ENCODE assay signal across 8 mouse cellular contexts in the genomic region with DNA sequence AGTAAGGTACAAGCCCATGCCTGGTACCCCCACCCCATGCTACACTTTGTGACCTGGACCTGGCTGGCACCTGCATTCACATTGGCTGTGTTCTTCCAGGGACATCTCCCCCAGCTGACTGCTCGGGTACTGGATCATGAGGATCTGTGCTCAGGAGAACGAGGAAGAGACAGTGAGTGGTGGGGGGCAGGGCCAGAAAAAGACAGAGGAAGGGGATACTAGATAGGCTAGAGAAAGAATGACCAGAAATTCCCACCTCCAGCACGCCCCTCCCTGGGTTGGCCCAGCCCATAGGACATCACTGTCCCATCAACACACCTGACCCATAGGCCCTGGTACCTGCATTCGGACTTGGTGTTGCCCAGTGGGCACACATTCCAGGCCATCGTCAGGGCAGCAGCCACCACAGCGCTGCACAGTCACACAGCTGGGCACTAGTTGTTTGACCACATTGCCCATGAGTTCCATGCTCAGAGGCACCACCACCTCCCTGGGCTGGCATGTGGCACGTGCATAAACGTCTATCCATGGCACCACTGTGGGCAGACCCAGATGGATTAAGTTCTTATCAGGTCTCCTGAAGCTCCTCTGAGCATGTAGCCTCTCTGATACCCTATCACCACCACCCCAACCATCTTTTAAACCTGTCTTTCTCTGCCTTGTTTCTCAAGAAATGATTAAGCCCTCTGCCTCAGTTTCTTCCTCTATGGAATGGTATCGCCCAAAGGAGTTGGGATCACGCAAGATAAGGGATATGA. TPM values are rescaled to one million over a fixed set of nuclear protein-coding genes. Genes with fewer than 3 reads are reported as not detected.
DNase-seq lines count a peak whose midpoint lies in the region; ATAC-seq lines count a peak whose summit lies in the region.

No protein-coding gene starts in this region.

- H3K36me3 ChIP-seq in embryonic facial prominence, embryonic 10.5 days (replicated peaks), result peaks cover 48% of the 10 kb centered on the region
- H3K36me3 ChIP-seq in hindbrain, embryonic 13.5 days, result peaks cover 29% of the 10 kb centered on the region
- H3K36me3 ChIP-seq in midbrain, embryonic 12.5 days, result peaks cover 30% of the 10 kb centered on the region

- H3K27ac ChIP-seq in embryonic facial prominence, embryonic 10.5 days (replicated peaks), result peak overlapping the region; percentile 96
- H3K27ac ChIP-seq in hindbrain, embryonic 13.5 days, result 0 out of 2 replicates have a peak overlapping the region, but pooled peaks have one; percentile 76
- H3K27ac ChIP-seq in midbrain, embryonic 12.5 days (replicated peaks), result no peak overlapping the region

- peak overlapping the region; percentile 82; the same call in 1 of the 2 replicates for H3K9ac ChIP-seq in hindbrain, embryonic 13.5 days
- H3K9ac ChIP-seq in midbrain, embryonic 12.5 days (replicated peaks), result peak overlapping the region; percentile 96; the same call in 1 of the 2 replicates

- peaks cover 31% of the 10 kb centered on the region for H3K4me1 ChIP-seq in embryonic facial prominence, embryonic 10.5 days
- H3K4me1 ChIP-seq in hindbrain, embryonic 13.5 days (replicated peaks), result peaks cover 26% of the 10 kb centered on the region
- peaks cover 25% of the 10 kb centered on the region for H3K4me1 ChIP-seq in midbrain, embryonic 12.5 days

- ATAC-seq in hindbrain, embryonic 13.5 days (ENCODE audit: low FRiP score), result no peak
- ATAC-seq in midbrain, embryonic 12.5 days (ENCODE audit: low FRiP score, low read depth), result no peak

- peak overlapping the region; percentile 95 for H3K4me3 ChIP-seq in embryonic facial prominence, embryonic 10.5 days
- H3K4me3 ChIP-seq in hindbrain, embryonic 13.5 days, result peak overlapping the region; percentile 57; the same call in 1 of the 2 replicates
- H3K4me3 ChIP-seq in midbrain, embryonic 12.5 days, result peak overlapping the region; percentile 89

- peak overlapping the region; percentile 93 for H3K4me2 ChIP-seq in hindbrain, embryonic 13.5 days
- peak overlapping the region; percentile 98 for H3K4me2 ChIP-seq in midbrain, embryonic 12.5 days (replicated peaks)

- no peaks in the 10 kb centered on the region for H3K9me3 ChIP-seq in embryonic facial prominence, embryonic 10.5 days
- H3K9me3 ChIP-seq in hindbrain, embryonic 13.5 days, result no peaks in the 10 kb centered on the region
- H3K9me3 ChIP-seq in midbrain, embryonic 12.5 days, result no peaks in the 10 kb centered on the region

- DNase-seq in kidney, adult 9 months, result peak; percentile 25
- DNase-seq in kidney, adult 11 months, result no peak
- no peak for DNase-seq in embryonic facial prominence, embryonic 10.5 days (ENCODE audit: low spot score)
- no peak for DNase-seq in ovary, postnatal 10 days (ENCODE audit: low spot score)
- DNase-seq in left cerebral cortex, adult 11 months (ENCODE audit: low spot score), result no peak
- DNase-seq in left cerebral cortex, adult 18-20 months (ENCODE audit: low spot score in 2 of 2), result no peak

- no peaks in the 10 kb centered on the region for H3K27me3 ChIP-seq in embryonic facial prominence, embryonic 10.5 days (replicated peaks; ENCODE audit: low read depth, poor library complexity, severe bottlenecking)
- H3K27me3 ChIP-seq in hindbrain, embryonic 13.5 days, result no peaks in the 10 kb centered on the region
- H3K27me3 ChIP-seq in midbrain, embryonic 12.5 days, result no peaks in the 10 kb centered on the region

- 81% methylated on average over 10 of the region's 10 CpGs for WGBS in embryonic facial prominence, embryonic 10.5 days
- WGBS in hindbrain, embryonic 13.5 days, result 84% methylated on average over 10 of the region's 10 CpGs
- 78% methylated on average over 10 of the region's 10 CpGs for WGBS in midbrain, embryonic 12.5 days

RNA-seq across cellular contexts. Expression of a gene that starts 1.3 kb away (rescaled TPM):
- polyA plus RNA-seq in embryonic facial prominence, embryonic 10.5 days (2016; fragmentation: Nextera tagmentation; extraction: Ambion mirVana), result 36.0 and 36.9 TPM in 2 replicates
- 33.5 and 34.9 TPM in 2 replicates for polyA plus RNA-seq in hindbrain, embryonic 13.5 days (2015; fragmentation: Nextera tagmentation; extraction: Ambion mirVana)
- 34.3 and 35.0 TPM in 2 replicates for polyA plus RNA-seq in midbrain, embryonic 12.5 days (2016; fragmentation: Nextera tagmentation; extraction: Ambion mirVana)
- total RNA-seq in left cerebral cortex, adult 18-20 months (2021), result 10 to 100 TPM; 93.3 to 98.7 TPM

RNA-seq across cellular contexts. Expression of a gene that starts 5.8 kb away (rescaled TPM):
- 100.0 and 101 TPM in 2 replicates for polyA plus RNA-seq in embryonic facial prominence, embryonic 10.5 days (2016; fragmentation: Nextera tagmentation; extraction: Ambion mirVana)
- polyA plus RNA-seq in hindbrain, embryonic 13.5 days (2015; fragmentation: Nextera tagmentation; extraction: Ambion mirVana), result 108 and 109 TPM in 2 replicates
- polyA plus RNA-seq in midbrain, embryonic 12.5 days (2016; fragmentation: Nextera tagmentation; extraction: Ambion mirVana), result 80.3 and 83.9 TPM in 2 replicates
- 100 to 1,000 TPM; 106 to 115 TPM for total RNA-seq in left cerebral cortex, adult 18-20 months (2021)

RNA-seq across cellular contexts. Expression of a gene that starts 6.2 kb away (rescaled TPM):
- 18.1 and 18.2 TPM in 2 replicates for polyA plus RNA-seq in embryonic facial prominence, embryonic 10.5 days (2016; fragmentation: Nextera tagmentation; extraction: Ambion mirVana)
- 24.2 and 25.9 TPM in 2 replicates for polyA plus RNA-seq in hindbrain, embryonic 13.5 days (2015; fragmentation: Nextera tagmentation; extraction: Ambion mirVana)
- 21.2 and 23.2 TPM in 2 replicates for polyA plus RNA-seq in midbrain, embryonic 12.5 days (2016; fragmentation: Nextera tagmentation; extraction: Ambion mirVana)
- 10 to 100 TPM; 27.8 to 31.8 TPM for total RNA-seq in left cerebral cortex, adult 18-20 months (2021)

RNA-seq across cellular contexts. Expression of a gene that starts 9.8 kb away (rescaled TPM):
- polyA plus RNA-seq in embryonic facial prominence, embryonic 10.5 days (2016; fragmentation: Nextera tagmentation; extraction: Ambion mirVana), result 20.1 and 20.9 TPM in 2 replicates
- 18.6 and 23.8 TPM in 2 replicates for polyA plus RNA-seq in hindbrain, embryonic 13.5 days (2015; fragmentation: Nextera tagmentation; extraction: Ambion mirVana)
- 18.7 and 19.0 TPM in 2 replicates for polyA plus RNA-seq in midbrain, embryonic 12.5 days (2016; fragmentation: Nextera tagmentation; extraction: Ambion mirVana)
- total RNA-seq in left cerebral cortex, adult 18-20 months (2021), result 10 to 100 TPM; 12.2 to 14.2 TPM

RNA-seq across cellular contexts. Expression of a gene that starts 9.8 kb away (rescaled TPM):
- 8.3 and 8.8 TPM in 2 replicates for polyA plus RNA-seq in embryonic facial prominence, embryonic 10.5 days (2016; fragmentation: Nextera tagmentation; extraction: Ambion mirVana)
- 16.6 and 18.0 TPM in 2 replicates for polyA plus RNA-seq in hindbrain, embryonic 13.5 days (2015; fragmentation: Nextera tagmentation; extraction: Ambion mirVana)
- polyA plus RNA-seq in midbrain, embryonic 12.5 days (2016; fragmentation: Nextera tagmentation; extraction: Ambion mirVana), result 12.4 and 12.6 TPM in 2 replicates
- total RNA-seq in left cerebral cortex, adult 18-20 months (2021), result 10 to 100 TPM; 19.6 to 24.6 TPM
